Comparison of ENCODE assay signal across 17 mouse cellular contexts in genomic region chrX:71296005-71296404, GRCm38 (mm10).
"Had no signal": no experiment of that assay in that cellular context is flagged by ENCODE, and none has a peak within 500 bp of the region (broad histone marks: within the 10 kb centered on the region; RNA-seq: fewer than 3 reads in every experiment).

No protein-coding gene starts in this region.

- H3K9me3 ChIP-seq: limb, embryonic 10.5 days; limb, embryonic 13.5 days; liver, embryonic 13.5 days; lung, embryonic 15.5 days; megakaryocyte, embryonic 14.5 days; stomach, embryonic 15.5 days had no signal

- H3K36me3 ChIP-seq: limb, embryonic 10.5 days; limb, embryonic 13.5 days; liver, embryonic 13.5 days; lung, embryonic 15.5 days; stomach, embryonic 15.5 days had no signal

- DNase-seq: kidney, adult 11 months; kidney, adult 8-10 months; kidney, postnatal 14 days; layer of hippocampus, adult 9-11 months; liver; liver, embryonic 13.5 days; lung, postnatal 10 days; lung, postnatal 36 days; midbrain, embryonic 14.5 days; thymus, postnatal 36 days had no signal

- H3K4me3 ChIP-seq: layer of hippocampus, adult 2 months; limb, embryonic 10.5 days; limb, embryonic 13.5 days; liver, embryonic 13.5 days; lung, embryonic 15.5 days; megakaryocyte, embryonic 14.5 days; stomach, embryonic 15.5 days had no signal

- H3K9ac ChIP-seq: limb, embryonic 13.5 days; liver, embryonic 13.5 days; lung, embryonic 15.5 days; stomach, embryonic 15.5 days had no signal

- H3K4me2 ChIP-seq: limb, embryonic 13.5 days; liver, embryonic 13.5 days; lung, embryonic 15.5 days; midbrain, embryonic 11.5 days; stomach, embryonic 15.5 days had no signal

- H3K27me3 ChIP-seq: liver, embryonic 13.5 days; lung, embryonic 15.5 days; stomach, embryonic 15.5 days had no signal

- H3K27ac ChIP-seq: layer of hippocampus, adult 2 months; limb, embryonic 10.5 days; limb, embryonic 13.5 days; liver, embryonic 13.5 days; lung, embryonic 15.5 days; stomach, embryonic 15.5 days had no signal

- H3K4me1 ChIP-seq: limb, embryonic 10.5 days; limb, embryonic 13.5 days; liver, embryonic 13.5 days; lung, embryonic 15.5 days; megakaryocyte, embryonic 14.5 days; stomach, embryonic 15.5 days had no signal
